Mouse (Mus musculus) lung, adult 10 weeks (tissue): ENCODE results near the gene Capn11. TPM values are rescaled to one million over a fixed set of nuclear protein-coding genes. Genes with fewer than 3 reads are reported as not detected.

Experiments
- polyA plus RNA-seq: library from polyadenylated mRNA; stranded (reverse); fragments of 350-450 nt; fragmentation: Illumina TruSeq; extraction: RNeasy Lipid Tissue Mini Kit (QIAGEN cat#74804); gene quantifications from one replicate; pipeline ENCODE4 v1.2.3, GENCODE M21; 2014; ENCODE audit warnings: low read depth, low replicate concordance; ENCODE audit not compliant: insufficient read depth

The Capn11 gene
- 0.45 TPM for polyA plus RNA-seq

DNA sequence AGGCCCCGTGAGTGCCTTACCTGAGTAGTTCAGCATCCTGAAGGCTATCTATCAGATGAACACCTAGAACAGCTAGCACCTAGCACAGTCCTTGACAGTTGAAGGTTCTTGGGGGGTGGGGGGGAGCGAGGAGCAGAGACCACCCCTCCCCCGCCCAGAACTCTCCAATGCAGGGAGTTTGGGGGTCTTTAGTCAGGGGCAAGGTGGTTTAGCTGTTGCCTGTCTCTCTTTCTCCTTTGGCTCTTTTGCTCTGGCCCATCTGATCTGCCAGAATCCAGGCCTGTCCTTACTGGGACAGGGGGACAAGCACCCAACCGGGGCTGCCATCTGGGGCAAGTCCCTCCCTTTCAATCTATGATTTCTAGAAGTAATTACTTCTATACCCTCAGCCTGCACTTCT is at the start of gene Capn11:
TSS of gene Capn11 (minus strand) at position 101 of the 400 bp plus-strand sequence.

DNA sequence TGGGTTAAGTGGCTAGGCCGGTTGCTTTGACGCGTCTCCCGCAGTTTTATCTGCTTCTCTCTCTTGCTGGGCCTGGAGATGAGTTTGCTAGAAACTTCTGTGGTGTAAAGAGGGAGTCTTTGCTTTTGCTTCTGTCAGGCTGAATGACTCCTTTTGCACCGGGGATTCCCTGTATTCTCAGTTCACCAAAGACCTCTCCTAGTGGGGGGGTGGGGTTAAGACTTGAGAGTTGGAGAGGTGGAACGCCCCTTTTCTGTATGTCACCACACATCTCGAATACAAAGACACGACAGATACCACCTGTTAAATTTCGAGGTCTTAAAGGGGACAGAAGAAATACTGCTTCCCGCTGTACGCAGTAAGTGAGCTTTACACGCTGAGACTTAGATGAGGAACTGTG is 27.6 kb upstream of the Capn11 start, which contains the start of gene Tmem63b:
TSS of gene Tmem63b (minus strand) at position 190 of the 400 bp plus-strand sequence.

DNA sequence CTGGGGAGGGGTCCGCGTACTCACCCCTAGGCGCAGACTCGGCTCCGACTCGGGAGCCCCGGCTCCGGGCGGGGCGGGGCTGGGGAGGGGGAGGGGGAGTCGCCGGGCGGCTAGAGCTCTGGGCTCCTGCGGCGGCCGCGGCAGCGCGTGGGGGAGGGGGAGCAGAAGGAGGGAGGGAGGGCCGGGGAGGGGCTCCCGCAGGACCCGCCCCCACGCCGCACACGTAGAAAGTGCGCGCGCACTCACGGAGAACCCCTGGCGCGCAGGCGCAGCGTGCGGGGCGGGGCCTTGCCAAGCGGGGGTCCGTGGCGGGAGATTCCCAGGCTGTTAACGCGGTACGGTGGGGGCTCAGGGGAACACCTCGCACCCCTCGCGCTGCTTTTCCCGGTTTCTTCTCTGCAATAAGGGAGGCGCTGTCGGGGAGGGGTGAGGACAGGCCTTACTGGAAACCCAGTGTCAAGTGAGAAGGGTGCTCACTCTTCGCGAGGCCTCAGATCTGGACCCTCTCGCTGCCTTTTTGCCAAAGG is 27.0 kb upstream of the Capn11 start, which contains the start of gene Mrpl14:
TSS of gene Mrpl14 (plus strand) at position 230 of the 527 bp plus-strand sequence.

DNA sequence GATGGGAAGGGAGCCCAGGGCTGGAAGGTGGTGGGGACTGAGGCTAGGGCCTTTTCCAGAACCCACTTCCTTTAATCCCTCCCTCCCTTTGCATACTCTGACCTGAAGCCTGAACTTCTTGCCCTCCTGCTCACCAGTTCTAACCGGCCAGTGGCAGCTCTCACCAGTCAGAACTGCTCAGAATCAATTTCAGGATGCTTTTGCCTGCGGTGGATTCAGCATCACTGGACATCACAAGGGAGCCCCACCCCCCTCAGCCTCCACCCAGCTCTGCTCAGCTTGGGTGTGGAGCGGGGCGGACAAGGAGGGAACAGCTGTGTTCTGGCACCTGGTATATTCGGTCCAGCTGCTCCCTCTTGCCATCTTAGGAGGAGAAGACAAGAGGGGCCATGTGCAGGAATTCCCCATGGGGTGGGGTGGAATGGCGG is 57.2 kb downstream of the Capn11 start, which contains the start of gene Mymx:
TSS of gene Mymx (minus strand) at position 226 of the 428 bp plus-strand sequence.

DNA sequence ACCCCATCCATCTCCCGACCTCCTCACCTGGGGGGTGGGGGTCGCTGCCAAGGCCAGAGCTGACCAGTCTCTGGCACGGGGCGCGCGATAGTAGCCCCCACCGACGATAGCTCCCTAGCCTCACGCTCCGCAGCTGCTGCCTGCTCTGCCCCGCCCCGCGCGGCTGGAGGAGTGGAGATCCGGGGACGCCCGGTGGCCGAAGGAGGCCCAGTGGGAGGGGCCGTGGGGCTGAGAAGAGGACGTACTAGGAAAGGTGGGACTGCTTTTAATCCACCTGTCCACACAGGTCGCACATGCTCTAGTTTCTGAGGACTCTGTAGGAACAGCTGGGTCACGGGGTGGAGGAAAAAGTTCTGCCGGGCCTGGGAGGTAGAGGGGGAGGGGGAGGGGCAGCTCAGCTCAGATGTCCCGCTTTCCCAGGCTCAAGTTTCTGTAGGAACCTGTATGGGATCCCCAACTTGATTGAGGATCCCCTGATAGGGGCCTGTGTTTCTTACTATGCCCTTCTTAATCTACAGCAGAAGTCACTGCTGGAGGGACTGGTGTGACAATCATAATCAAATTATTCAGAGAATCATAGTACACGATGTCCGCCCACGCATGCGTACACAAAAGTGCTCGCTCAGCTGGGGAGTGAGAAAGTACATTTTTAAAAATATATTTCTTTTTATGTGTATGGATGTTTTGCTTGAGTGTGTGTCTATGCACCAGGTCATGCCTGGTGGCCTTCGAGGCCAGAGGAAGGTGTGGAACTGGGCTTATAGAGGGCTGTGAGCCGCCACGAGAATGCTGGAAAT is 59.5 kb downstream of the Capn11 start, which contains the start of gene Slc29a1:
TSS of gene Slc29a1 (minus strand) at position 161 of the 797 bp plus-strand sequence.

Other genes with a start within 250 kb of the Capn11 start
- 20.7 TPM for gene Cdc5l, start 225.6 kb downstream of the Capn11 start, polyA plus RNA-seq
- gene Spats1, start 183.9 kb downstream of the Capn11 start, polyA plus RNA-seq, result not detected
- 4.0 TPM for gene Aars2, start 152.5 kb downstream of the Capn11 start, polyA plus RNA-seq
- gene Tcte1, start 135.9 kb downstream of the Capn11 start, polyA plus RNA-seq, result 3.3 TPM
- not detected for gene Tmem151b, start 109.6 kb downstream of the Capn11 start, polyA plus RNA-seq
- gene Nfkbie, start 103.6 kb downstream of the Capn11 start, polyA plus RNA-seq, result 5.7 TPM
- 41.1 TPM for gene Slc35b2, start 95.5 kb downstream of the Capn11 start, polyA plus RNA-seq
- 638 TPM for gene Hsp90ab1, start 86.1 kb downstream of the Capn11 start, polyA plus RNA-seq
- gene Slc29a1, start 59.7 kb downstream of the Capn11 start, polyA plus RNA-seq, result 66.9 TPM
- not detected for gene Mymx, start 57.2 kb downstream of the Capn11 start, polyA plus RNA-seq
- 159 TPM for gene Mrpl14, start 27.0 kb upstream of the Capn11 start, polyA plus RNA-seq
- 29.4 TPM for gene Tmem63b, start 27.6 kb upstream of the Capn11 start, polyA plus RNA-seq
- not detected for gene 1600014C23Rik, start 74.5 kb upstream of the Capn11 start, polyA plus RNA-seq